Mouse (Mus musculus) liver, embryonic 14.5 days (tissue): Measurements from ENCODE around the gene Ttc29.

Experiments
- CTCF ChIP-seq: IDR thresholded peaks from 2 replicates; pipeline ENCODE4 v1.5.1; 2016; ENCODE audit warnings: antibody characterized with exemption, low read depth, control low read depth
- EP300 ChIP-seq: IDR thresholded peaks from 2 replicates; pipeline ENCODE4 v1.6.1; 2016; ENCODE audit warnings: antibody characterized with exemption, low read depth

DNA sequence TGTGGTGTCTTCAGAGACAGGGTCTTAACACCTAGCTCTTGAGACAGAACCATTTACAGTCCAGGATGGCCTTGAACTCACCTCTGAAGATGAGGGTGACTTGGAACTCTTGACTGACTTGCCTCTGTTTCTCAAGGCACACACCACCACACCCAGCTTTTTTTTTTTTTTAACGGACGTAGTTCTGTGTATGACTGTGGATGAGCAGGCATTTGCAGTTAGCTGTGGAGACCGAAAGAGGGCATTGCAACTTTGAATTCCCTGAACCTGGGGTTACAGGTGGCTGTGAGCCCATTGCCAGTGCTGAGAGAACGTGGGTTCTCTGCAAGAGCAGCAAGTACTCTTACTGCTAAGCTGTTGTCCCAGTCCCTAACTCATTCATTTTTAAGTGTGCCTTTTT is 13.0 kb downstream of the Ttc29 start:
- TF ChIP-seq CTCF, result no peak
- TF ChIP-seq EP300, result no peak
